Mouse (Mus musculus): Measurements from ENCODE around the gene Jade1.

DNA sequence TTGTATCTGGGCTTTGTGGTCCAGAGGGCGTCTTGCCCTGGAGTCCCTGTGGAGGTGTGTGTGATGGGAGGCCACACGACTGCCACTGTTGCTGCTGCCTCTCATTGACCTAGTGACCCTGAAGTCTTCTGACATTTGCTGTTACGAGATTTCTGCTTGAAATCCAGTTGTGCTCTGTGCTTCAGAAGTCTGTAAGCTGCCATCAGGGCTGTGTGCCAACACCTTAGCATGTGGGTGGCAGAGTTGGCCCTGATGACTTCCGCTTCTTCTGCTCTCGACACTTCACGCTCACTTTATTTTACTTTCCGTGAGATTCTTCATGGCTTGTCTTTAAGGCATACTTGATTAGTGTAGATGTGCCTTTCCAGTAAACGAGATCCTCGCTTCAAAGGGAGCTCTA, 42.9 kb downstream of the Jade1 start:
- TF ChIP-seq CTCF (IDR thresholded peaks at IDR 0.05; ENCODE audit: low read depth, low read length) (no peak), POLR2A (IDR thresholded peaks at IDR 0.05; ENCODE audit: insufficient read depth, low read length) (no peak), EP300 (IDR thresholded peaks at IDR 0.05; ENCODE audit: insufficient read depth, low read depth, low read length) (no peak)
